Mouse (Mus musculus) retina, postnatal 7 days (tissue): Measurements from ENCODE around the gene Usp4.

Source experiments
- DNase-seq: peaks from one replicate; pipeline ENCODE4 v3.0.0-alpha.2; 2012; ENCODE audit warnings: low read depth, low spot score

Gene Usp4

DNA sequence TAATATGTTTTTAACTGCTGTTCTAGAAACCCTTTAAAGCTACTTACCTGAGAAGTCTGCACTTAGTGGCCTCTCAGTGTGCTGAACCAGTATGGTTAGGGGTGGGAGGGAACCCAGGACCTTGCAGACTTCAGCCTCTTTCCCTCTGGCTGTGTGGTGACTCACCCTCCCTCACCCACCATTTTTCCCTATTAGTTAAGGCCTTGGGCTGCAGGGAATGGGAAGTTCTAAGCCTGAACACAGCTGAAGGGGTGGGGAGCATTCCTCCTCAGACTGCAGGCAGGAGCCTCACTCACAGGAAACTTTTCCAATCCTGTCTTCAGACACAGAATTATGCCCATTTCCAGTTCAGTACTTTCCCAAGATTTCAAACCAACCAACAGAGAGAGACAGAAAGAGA is 5.9 kb upstream of the Usp4 start:
- no peak for DNase-seq

DNA sequence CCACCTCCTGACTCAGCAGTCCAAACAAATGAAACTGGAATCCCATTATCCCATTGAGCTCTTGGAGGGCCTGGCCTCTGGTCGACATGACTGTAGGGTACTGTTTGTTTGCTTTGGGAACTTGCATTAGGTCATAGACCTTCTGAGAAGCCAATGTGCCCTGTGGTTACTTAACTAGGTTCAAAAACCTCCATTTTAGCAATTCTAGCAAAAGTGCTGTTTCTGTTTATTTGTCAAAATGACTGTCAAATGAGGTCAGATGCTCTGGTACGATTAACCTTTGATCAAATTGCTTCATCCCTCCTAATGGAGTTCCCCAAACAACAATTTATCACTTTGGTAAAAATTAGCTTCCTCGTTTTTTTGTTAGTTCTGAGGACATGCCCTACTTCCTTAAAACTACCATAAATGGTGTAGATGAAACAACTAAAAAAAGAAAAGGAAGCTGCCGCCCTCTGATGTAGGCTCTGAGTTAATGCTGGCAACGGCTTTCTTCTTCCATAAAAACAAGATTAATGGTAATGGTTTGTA is 5.3 kb upstream of the Usp4 start:
- no peak for DNase-seq

DNA sequence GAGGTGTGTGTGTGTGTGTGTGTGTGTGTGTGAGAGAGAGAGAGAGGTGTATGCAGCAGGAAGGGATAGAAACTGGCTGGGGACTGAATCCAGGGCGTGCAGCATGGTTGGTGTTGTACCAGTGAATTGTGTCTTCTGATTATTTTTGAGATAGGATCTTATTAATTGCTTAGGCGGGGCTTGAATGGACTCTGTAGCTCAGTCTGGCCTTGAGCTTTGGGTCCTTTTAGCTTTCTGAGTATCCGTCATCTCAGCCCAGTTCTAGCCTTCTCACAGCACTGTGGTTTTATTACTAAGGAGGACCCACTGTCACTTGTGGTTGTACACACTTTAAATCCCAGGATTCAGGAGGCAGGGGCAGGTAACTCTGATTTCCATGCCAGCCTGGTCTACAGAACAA is 4.3 kb upstream of the Usp4 start:
- DNase-seq: no peak

DNA sequence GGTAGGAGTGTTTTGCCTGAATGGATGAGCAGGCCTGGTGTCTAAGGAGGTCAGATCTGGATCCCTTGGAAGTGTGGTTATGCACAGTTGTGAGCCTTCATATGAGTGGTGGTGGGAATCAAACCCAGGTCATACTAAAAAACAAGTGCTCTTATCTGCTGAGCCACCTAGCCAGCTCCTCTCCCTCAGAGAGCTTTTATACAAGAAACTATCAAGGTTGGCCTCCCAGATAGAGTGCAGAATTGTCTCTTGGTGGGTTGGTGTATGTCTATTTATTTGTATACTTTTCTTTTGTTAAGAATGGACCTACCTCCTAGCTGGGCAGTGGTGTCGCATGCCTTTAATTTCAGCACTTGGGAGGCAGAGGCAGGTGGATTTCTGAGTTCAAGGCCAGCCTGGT is 3.8 kb upstream of the Usp4 start:
- DNase-seq: no peak

DNA sequence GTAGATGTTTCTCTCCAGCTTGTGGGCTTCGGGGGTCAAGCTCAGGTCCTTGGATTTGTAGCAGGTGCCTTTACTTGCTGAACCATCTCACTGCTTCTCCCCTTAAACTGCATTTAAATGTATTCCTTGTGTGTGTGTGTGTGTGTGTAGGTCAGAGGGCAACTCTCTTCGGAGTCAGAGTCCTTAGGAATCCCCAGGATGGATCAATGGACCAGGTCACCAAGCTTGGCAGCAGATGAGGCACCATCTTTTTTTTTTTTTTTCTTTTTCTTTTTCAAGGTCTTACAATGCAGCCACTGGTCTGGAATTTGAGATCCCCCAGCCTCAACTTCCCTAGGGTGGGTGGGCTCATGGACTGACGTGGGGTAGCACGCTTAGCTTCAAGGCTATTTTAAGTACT is 3.2 kb upstream of the Usp4 start:
- DNase-seq: no peak

DNA sequence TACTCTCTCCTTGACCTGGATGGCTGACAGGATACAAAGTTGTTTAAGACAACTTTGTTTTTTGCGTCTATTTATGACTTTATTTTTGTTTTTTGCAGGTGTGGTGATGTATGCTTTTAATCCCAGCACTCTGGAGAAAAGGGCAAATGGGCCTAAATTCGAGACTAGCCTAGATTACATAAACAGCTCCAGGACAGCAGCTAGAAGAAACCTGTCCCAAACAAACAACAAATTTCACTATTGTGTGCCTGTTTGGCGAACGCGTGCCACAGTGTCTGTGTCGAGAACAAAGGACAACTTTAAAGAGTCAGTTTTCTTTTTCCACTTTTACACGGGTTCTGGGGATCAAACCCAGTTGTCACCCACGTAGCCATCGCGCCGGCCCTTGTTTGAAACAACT is 629 bp upstream of the Usp4 start:
- no peak for DNase-seq

DNA sequence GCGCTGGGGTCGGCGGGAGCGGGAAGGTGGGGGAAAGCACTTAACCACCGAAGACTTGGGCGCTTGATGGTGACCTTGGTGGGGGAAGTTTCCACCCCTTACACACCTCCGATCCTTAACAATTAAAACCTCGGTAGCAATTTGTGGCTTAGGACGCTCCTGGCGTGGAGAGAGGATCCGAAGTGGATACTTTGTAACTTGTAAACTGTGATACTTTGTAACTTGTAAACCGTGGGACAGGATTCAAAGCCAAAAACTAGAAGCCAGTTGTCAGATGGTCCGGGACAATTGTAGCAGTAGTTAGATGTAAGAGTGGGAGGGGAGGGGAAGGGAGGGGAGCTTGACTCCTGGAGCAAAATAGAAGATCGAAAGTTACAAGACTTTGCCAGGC is 632 bp downstream of the Usp4 start:
- DNase-seq: no peak

DNA sequence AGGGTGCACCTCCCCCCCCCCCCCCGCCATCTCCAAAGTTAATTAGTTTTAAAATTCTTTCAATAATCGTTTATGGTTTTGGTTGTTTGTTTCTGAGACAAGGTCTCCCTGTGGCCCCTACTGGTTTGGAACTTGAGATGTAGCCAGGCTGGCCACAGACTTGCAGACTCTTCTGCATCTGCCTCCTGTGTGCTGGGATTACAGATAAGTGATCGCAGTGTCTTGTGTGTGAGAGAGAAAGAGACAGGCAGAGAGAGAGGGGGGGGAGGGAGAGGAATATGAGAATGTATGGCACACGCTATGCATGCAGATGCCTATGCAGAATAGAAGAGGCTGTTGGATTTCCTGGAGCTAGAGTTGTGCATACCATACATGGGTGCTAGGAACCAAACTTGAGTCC is 2.1 kb downstream of the Usp4 start:
- DNase-seq: no peak

DNA sequence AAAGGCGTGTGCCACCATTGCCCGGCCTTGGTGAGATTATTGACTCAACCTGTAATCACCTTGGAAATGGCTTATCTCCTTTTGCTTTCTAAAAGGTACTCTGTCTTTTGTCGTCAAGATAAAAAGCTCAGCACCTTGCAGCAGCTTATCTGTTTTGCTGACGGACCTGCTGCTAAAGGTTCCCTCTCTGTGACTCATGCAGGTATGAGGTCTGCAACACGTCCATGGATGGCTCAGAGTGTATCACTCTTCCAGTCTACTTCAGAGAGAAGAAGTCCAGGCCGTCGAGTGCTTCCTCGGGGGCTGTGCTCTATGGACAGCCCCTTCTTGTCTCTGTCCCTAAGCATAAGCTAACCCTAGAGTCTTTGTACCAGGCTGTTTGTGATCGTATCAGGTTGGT is 30.6 kb downstream of the Usp4 start:
- no peak for DNase-seq

DNA sequence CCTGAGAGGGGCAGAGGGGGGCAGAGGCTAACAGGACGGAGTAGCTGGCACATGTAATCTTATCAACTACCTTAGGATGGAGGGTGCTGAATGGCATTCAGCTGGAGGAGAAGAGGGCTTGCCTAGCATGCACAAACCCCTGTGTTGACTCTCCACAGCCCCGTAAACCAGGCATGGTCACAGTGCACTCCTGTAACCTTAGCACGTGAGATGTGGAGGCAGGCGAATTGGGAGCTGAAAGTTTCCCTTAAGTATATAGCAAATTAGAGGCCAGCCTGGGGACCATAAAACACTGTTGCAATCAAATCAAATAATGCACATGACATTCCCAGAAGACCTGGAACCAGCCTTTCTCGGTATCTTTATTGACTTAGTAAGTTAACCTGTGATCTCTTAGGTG is 31.1 kb downstream of the Usp4 start:
- DNase-seq: no peak

DNA sequence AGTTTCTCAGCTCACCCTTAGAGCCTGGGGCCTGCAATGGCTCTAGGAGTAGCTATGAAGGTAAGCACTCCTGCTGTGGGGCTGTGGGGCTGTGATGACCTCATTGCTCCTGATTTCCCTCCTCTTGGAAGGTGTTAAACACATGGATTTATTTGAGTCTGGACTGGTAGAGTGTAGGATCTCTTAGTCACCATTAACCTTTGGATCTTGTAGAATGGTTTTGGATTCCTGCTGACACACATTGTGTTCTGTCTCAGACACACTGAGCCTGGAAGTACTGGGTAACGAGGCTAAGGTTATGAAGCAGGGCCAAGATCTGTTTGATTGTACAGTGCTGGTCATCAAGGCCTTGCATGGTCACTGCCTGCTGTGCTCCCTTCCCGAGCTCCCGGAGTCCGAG is 31.6 kb downstream of the Usp4 start:
- DNase-seq: no peak

DNA sequence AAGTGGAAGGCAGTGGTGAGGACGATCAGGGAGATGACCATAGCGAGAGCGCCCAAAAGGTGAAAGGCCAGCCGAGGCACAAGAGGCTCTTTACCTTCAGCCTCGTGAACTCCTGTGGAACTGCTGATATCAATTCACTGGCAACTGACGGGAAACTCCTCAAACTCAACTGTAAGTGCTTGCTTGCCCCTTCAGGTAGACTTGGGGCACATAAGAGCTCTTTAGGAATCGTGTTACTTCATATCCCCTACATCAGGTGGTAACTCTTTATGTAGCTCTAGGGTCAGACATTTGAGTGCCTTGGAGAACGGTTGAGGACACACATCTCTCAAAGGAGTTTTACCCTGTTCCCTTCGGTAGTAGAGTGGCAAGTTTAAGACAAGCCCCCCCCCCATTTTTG is 33.7 kb downstream of the Usp4 start:
- no peak for DNase-seq

DNA sequence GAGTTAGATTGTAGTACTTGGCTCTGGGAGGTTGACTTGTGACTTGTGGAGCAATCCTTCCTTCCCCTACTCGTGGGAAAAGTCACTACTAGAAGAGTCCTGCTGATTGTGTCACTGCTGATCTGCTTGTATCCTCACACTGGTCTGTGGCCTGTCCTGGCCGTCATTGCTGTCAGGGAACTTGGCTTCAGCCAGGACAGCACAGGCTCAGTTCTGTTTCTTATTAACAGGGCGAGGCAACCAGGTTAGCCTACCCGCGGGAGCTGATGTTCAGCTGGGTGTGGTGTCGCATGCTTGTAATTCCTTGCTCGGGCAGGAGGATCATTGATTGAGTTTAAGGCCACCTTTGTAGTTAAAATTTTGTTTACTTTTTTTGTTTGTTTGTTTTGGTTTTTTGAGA is 37.4 kb downstream of the Usp4 start:
- DNase-seq: no peak

DNA sequence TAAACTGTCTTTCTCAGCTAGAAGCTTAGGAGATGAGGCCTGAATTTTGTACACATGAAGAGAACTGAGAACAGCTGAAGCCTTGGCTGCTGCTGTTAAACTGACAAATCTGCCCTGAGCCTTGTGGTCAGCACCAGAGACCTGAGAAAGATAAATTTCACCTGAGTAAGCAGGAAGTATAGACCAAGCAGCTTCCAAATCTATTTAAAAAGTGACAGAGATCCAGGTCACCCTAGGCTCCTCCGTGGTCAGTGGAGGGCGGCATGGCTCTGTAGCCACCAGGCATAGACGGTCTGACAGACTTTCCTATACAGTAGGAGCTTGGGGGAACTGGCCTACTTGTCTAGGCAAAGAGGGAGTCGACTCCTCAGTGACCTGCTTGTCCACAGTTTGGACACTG is 39.2 kb downstream of the Usp4 start:
- DNase-seq: no peak

DNA sequence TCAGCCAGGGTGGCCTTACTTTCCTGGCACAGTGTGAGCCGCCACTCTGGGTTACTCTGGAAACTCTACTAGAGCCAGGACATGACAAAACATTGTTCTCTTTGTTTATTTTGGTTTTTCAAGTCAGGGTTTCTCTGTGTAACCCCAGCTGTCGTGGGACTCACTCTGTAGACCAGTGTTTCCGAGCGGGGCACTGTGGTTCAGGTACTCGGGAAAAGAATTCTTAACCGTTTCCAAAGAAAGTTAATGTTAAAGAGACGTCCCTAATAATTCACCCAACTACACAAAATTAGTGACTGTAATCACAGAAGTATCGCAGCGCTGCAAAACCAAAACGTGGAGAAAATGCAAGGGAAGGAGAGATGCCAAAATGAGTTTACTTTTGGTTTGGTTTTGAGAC is 40.9 kb downstream of the Usp4 start:
- no peak for DNase-seq

DNA sequence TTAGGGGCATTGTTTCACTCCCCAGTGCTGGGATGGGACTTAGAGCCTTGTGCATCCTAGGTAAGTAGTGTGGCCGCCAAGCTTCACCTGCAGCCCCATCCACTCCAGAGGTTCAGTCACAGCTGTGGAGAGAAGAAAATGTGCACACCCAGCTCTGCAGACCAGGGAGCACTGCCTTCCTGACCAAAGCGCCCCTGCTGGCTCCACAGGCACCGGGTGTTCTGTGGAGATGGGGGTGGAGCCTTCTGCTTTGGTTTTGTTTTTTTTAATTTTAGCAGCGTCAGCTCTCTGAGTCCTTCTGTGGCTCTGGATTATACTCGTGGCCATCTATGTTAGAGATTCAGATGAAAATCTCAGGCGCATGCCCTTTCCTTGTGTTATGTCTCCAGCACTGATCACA is 41.6 kb downstream of the Usp4 start:
- DNase-seq: no peak

DNA sequence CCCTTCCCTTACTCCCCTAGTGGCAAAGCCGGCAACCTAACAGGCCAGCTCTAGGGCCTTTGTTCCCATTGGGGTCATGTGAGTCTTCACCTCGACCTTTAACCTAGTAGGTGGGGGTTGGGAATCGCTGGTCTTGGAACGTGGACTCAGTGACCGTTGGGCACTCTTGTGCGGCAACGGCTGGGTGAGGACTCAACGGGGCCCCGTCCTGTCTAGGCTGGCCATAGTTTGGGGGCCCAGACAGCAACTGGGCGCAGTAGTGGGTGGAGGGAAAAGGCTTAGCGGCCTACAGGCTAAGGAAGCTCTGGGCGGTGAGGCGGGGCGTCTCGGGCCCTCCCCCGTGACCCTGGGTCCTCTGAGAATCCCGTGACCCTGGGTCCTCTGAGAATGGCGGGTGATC is 45.0 kb downstream of the Usp4 start, which contains the start of gene 1700102P08Rik:
TSS of gene 1700102P08Rik (plus strand) at position 130 of the 400 bp plus-strand sequence.
- no peak for DNase-seq

DNA sequence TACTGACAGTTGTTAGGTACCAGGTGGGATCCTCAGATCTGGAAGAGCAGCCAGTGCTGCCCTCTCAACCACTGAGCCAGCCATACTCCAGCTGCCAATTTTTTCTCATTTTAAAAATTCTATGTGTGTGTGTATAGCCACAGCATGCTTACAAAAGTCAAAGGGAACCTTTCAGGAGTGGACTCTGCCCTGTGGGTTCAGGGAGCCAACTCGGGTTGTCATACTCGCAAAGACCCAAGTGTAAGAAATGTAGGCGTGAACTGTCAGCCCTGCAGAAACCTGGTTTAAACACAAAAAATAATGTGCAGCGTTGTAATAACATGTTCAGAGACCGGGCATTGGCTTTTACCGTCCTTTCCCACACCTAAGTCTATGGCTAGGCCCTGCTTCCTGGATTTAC is 46.5 kb downstream of the Usp4 start:
- no peak for DNase-seq

DNA sequence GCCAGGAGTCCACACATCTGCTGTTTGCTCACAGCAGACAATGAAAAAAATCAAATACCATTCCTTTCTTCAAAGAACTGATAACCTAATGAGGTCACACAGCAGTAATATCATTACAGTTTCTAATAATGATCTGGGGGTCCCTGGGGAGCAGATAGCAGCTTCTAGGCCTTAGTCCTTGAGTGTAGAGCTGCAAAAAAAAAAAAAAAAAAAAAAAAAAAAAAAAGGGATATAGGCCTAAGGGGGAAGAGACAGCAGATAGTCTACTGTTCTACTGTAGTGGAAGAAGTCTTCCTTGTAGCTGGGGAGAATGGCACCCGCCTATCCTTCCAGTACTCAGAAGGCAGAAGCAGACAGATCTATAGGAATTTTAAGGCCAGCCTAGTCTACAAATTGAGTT is 47.8 kb downstream of the Usp4 start:
- DNase-seq: no peak

DNA sequence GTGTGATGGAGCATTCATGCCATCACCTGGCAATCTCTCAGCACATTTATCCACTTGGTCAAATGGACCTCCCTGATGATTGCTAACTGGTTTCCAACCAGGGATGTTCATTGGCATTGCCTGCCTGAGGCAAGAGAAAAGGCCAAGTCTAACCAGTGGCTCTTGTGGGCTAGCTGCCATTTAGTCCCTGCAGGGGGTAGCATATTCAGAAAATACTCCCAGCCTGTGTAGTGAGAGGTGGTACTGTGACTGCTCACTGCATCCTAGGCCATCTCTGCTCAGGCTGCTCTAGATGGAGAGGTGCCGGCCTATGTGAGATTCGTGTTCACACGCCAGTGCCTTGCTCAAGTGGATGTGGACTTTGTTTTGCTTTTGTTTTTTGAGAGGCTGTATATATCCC is 50.7 kb downstream of the Usp4 start:
- no peak for DNase-seq

DNA sequence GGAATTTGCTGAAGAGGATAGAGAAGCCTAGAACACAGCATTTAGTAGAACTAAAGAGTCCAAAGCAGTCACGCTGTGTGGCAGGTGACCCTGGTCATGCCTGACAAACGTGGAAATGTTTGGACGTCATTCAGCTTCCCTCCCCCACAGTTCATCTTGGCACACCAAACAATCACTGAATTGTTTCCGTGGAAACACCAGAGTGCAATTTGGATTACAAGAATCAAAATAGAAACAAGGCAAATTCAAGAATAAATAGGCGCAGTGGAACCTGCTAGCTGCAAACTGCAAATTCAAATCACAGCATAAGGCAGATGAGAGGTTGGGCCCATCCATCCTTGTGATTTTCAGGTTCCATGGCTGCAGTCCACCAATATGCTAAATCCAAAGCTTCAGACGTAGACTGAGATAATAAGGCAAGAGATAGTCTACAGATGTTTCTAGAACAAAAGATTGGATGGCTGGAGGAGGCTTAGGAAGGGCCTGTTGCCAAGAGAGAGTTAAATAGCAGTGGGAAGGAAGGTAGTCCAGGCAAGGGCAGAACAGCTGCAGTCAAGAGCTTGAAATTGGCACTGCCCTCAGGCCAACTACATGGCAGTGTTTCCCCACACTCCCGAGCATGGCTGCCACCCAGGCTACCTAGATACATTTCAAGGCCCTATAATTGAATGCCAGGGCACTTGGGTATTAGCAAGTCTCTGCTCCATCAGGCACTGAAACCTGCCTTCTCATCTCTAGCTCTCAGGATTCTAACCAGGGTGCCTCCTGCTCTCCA is 53.7 kb downstream of the Usp4 start:
- DNase-seq: no peak

DNA sequence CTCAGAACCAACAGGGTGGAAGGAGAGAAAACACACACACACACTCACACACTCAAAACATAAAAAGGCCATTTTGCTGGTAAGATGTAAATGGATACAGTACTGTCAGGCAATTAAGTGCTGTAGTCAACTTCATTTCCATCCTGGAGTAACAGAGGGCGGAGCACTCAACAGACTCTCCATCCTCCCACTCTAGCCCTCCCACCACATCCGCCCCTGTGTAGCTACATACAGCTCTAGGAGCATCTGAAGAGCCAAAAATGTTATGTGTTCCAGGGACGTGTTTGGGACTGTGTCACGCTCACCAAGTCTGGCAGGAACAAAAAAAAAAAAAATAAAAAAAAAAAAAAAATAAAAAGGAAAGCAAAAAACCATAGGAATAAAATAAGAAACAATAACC is 55.4 kb downstream of the Usp4 start:
- no peak for DNase-seq

DNA sequence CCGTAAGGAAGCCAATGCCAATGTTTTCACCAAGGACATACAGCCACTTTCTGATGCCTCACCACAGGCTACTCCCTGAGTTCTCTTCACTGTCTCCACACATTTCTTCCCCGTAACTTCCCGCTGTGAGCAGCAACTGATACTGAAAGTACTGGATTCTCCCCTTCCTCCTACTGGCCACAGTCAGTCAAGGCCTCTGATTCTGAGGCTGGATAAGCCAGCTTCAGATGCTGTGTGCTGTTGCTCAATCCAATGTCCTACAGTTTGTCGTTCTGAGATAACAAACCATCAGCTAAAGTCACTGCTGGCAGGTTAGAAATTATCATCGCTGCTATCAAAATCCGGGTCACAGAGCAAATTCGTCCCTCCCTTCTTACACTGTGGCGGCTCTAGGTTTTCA is 56.8 kb downstream of the Usp4 start:
- DNase-seq: no peak

DNA sequence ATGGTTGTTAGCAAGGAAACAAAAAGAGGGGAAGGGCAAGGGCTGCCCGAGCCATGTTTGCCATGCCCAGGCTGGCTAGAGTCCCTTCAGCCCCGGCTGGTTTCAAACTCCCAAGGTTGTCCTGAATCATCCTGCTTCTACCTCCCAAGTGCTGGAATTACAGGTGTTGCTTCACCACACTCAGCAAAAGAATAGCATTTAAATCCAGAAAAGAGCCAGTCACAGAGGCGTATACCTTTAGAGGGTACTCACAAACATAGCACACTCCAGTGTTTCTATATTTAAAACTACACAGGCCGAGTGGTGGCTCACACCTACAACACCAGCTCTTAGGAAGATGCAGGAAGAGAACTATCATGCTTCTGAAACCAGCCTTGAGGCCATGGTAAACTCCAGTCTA is 61.9 kb downstream of the Usp4 start:
- no peak for DNase-seq
